Mouse (Mus musculus): ENCODE measurements around the gene Ctf1. TPM values are rescaled to one million over a fixed set of nuclear protein-coding genes. Genes with fewer than 3 reads are reported as not detected.

Ctf1 gene
- polyA plus RNA-seq, 1 experiment, result 20.1 TPM

GRCm38 (mm10) chr7:127707957-127708206 lies 4.7 kb upstream of the Ctf1 start:
- WGBS, result under 1% methylated on average over 5 of the region's 5 CpGs
- TF ChIP-seq CTCF (IDR thresholded peaks at IDR 0.05; ENCODE audit: insufficient read depth, low read length) (no peak), POLR2A (IDR thresholded peaks at IDR 0.05; ENCODE audit: borderline replicate concordance, extremely low read depth, low read depth, low read length) (no peak)
- Histone ChIP-seq H3K4me3 (replicated peaks; ENCODE audit: extremely low read depth, low read depth, low read length) (peak overlapping the region; percentile 64), H3K4me1 (ENCODE audit: control insufficient read depth, insufficient read depth, low read length) (peaks cover 3% of the 10 kb centered on the region)
- DNase-seq, result no peak

- peaks cover 3% of the 10 kb centered on the region for H3K4me1 ChIP-seq (ENCODE audit: control insufficient read depth, insufficient read depth, low read length)
- peak within 1 kb of the TSS; percentile 64 for H3K4me3 ChIP-seq (replicated peaks; ENCODE audit: extremely low read depth, low read depth, low read length)
- DNase-seq, result peak; percentile 86
- WGBS, result under 1% methylated on average over 89 of the region's 90 CpGs
- peak; percentile 41; the same call in 1 of the 2 replicates for TF ChIP-seq POLR2A (IDR thresholded peaks at IDR 0.05; ENCODE audit: borderline replicate concordance, extremely low read depth, low read depth, low read length)
- 0 out of 2 replicates have a peak, but pooled peaks have one; percentile 11 for TF ChIP-seq CTCF (IDR thresholded peaks at IDR 0.05; ENCODE audit: insufficient read depth, low read length)
Observed at GRCm38 (mm10) chr7:127708207-127709078, 4.1 kb upstream of the Ctf1 start, which contains the start of gene Bcl7c. Gene Bcl7c, minus strand, starts transcription at chr7:127708933.

GRCm38 (mm10) chr7:127709261-127709979 lies 3.1 kb upstream of the Ctf1 start:
- H3K4me3 ChIP-seq (replicated peaks; ENCODE audit: extremely low read depth, low read depth, low read length), result no peak overlapping the region
- 62% methylated on average over 5 of the region's 5 CpGs for WGBS
- peaks cover 3% of the 10 kb centered on the region for H3K4me1 ChIP-seq (ENCODE audit: control insufficient read depth, insufficient read depth, low read length)
- DNase-seq, result no peak
- TF ChIP-seq CTCF (IDR thresholded peaks at IDR 0.05; ENCODE audit: insufficient read depth, low read length) (no peak), POLR2A (IDR thresholded peaks at IDR 0.05; ENCODE audit: borderline replicate concordance, extremely low read depth, low read depth, low read length) (no peak)

- no peak for TF ChIP-seq POLR2A (IDR thresholded peaks at IDR 0.05; ENCODE audit: borderline replicate concordance, extremely low read depth, low read depth, low read length)
- TF ChIP-seq CTCF (IDR thresholded peaks at IDR 0.05; ENCODE audit: insufficient read depth, low read length), result no peak
- no peak overlapping the region for H3K4me3 ChIP-seq (replicated peaks; ENCODE audit: extremely low read depth, low read depth, low read length)
- no peak for DNase-seq
- peaks cover 3% of the 10 kb centered on the region for H3K4me1 ChIP-seq (ENCODE audit: control insufficient read depth, insufficient read depth, low read length)
- WGBS, result 84% methylated on average over 3 of the region's 3 CpGs
Observed at GRCm38 (mm10) chr7:127711031-127711430, 1.5 kb upstream of the Ctf1 start.

GRCm38 (mm10) chr7:127711456-127711855 lies 1.1 kb upstream of the Ctf1 start:
- peaks cover 3% of the 10 kb centered on the region for H3K4me1 ChIP-seq (ENCODE audit: control insufficient read depth, insufficient read depth, low read length)
- WGBS, result 52% methylated on average over 3 of the region's 3 CpGs
- no peak for TF ChIP-seq POLR2A (IDR thresholded peaks at IDR 0.05; ENCODE audit: borderline replicate concordance, extremely low read depth, low read depth, low read length)
- no peak for TF ChIP-seq CTCF (IDR thresholded peaks at IDR 0.05; ENCODE audit: insufficient read depth, low read length)
- DNase-seq, result no peak
- H3K4me3 ChIP-seq (replicated peaks; ENCODE audit: extremely low read depth, low read depth, low read length), result no peak overlapping the region

GRCm38 (mm10) chr7:127714816-127715215 lies 2.3 kb downstream of the Ctf1 start:
- DNase-seq, result no peak
- TF ChIP-seq CTCF (IDR thresholded peaks at IDR 0.05; ENCODE audit: insufficient read depth, low read length), result no peak
- TF ChIP-seq POLR2A (IDR thresholded peaks at IDR 0.05; ENCODE audit: borderline replicate concordance, extremely low read depth, low read depth, low read length), result no peak
- no peak overlapping the region for H3K4me3 ChIP-seq (replicated peaks; ENCODE audit: extremely low read depth, low read depth, low read length)
- WGBS, result 79% methylated on average over 4 of the region's 4 CpGs
- H3K4me1 ChIP-seq (ENCODE audit: control insufficient read depth, insufficient read depth, low read length), result no peaks in the 10 kb centered on the region

GRCm38 (mm10) chr7:127716992-127717391 lies 4.5 kb downstream of the Ctf1 start:
- WGBS, result 4% methylated on average over 41 of the region's 41 CpGs
- no peak overlapping the region for H3K4me3 ChIP-seq (replicated peaks; ENCODE audit: extremely low read depth, low read depth, low read length)
- DNase-seq, result peak; percentile 67
- H3K4me1 ChIP-seq (ENCODE audit: control insufficient read depth, insufficient read depth, low read length), result no peaks in the 10 kb centered on the region
- TF ChIP-seq POLR2A (IDR thresholded peaks at IDR 0.05; ENCODE audit: borderline replicate concordance, extremely low read depth, low read depth, low read length) (no peak), CTCF (IDR thresholded peaks at IDR 0.05; ENCODE audit: insufficient read depth, low read length) (peak; percentile 24; the same call in 1 of the 2 replicates)

GRCm38 (mm10) chr7:127718339-127718738 lies 5.8 kb downstream of the Ctf1 start:
- WGBS, result 89% methylated on average over 6 of the region's 6 CpGs
- DNase-seq, result no peak
- TF ChIP-seq CTCF (IDR thresholded peaks at IDR 0.05; ENCODE audit: insufficient read depth, low read length) (no peak), POLR2A (IDR thresholded peaks at IDR 0.05; ENCODE audit: borderline replicate concordance, extremely low read depth, low read depth, low read length) (no peak)
- Histone ChIP-seq H3K4me1 (ENCODE audit: control insufficient read depth, insufficient read depth, low read length) (no peaks in the 10 kb centered on the region), H3K4me3 (replicated peaks; ENCODE audit: extremely low read depth, low read depth, low read length) (no peak overlapping the region)

- TF ChIP-seq CTCF (IDR thresholded peaks at IDR 0.05; ENCODE audit: insufficient read depth, low read length), result no peak
- TF ChIP-seq POLR2A (IDR thresholded peaks at IDR 0.05; ENCODE audit: borderline replicate concordance, extremely low read depth, low read depth, low read length), result no peak
- 87% methylated on average over 6 of the region's 6 CpGs for WGBS
- no peaks in the 10 kb centered on the region for H3K4me1 ChIP-seq (ENCODE audit: control insufficient read depth, insufficient read depth, low read length)
- no peak overlapping the region for H3K4me3 ChIP-seq (replicated peaks; ENCODE audit: extremely low read depth, low read depth, low read length)
- no peak for DNase-seq
Observed at GRCm38 (mm10) chr7:127719258-127719657, 6.7 kb downstream of the Ctf1 start.

All from lung, adult 2 months (tissue).